Mouse (Mus musculus): Measurements from ENCODE around the gene Crtc2.

DNA sequence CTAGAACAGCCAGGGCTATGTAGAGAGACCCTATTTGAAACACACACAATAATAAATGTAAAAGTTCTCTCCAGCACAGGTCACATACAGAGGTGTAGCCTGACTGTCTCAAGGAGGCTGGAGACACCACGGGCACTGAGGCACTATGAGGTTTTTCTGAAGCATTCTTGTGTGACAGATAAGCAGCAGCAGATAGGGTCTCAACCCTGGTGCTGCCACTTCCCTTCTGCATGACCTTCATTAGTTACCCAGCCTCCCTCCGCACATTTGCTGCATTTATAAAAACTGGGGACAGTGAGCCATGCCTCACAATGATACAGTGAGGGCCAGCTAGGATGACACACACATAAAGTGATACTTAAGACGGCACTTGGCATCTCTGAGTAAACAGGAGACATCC is 31.0 kb upstream of the Crtc2 start:
- no peak for TF ChIP-seq CTCF (IDR thresholded peaks at IDR 0.05; ENCODE audit: insufficient read depth, low read depth, low read length)
- TF ChIP-seq POLR2A (IDR thresholded peaks at IDR 0.05; ENCODE audit: insufficient read depth, low read depth, low read length), result no peak
